Mouse (Mus musculus): ENCODE measurements around the gene Ankrd26. TPM values are rescaled to one million over a fixed set of nuclear protein-coding genes. Genes with fewer than 3 reads are reported as not detected.

Gene Ankrd26
- polyA plus RNA-seq, 1 experiment = 1.9 TPM

GRCm38 (mm10) chr6:118520668-118521067, 41.4 kb downstream of the Ankrd26 start:
- no peak for TF ChIP-seq GATA1 (IDR thresholded peaks at IDR 0.05; ENCODE audit: low read length)

GRCm38 (mm10) chr6:118513335-118514012, 48.6 kb downstream of the Ankrd26 start:
- TF ChIP-seq GATA1 (IDR thresholded peaks at IDR 0.05; ENCODE audit: low read length) = no peak

GRCm38 (mm10) chr6:118499010-118499409, 63.0 kb downstream of the Ankrd26 start:
- TF ChIP-seq GATA1 (IDR thresholded peaks at IDR 0.05; ENCODE audit: low read length) = no peak

- TF ChIP-seq GATA1 (IDR thresholded peaks at IDR 0.05; ENCODE audit: low read length) = no peak
Observed at GRCm38 (mm10) chr6:118482125-118482524, 79.9 kb downstream of the Ankrd26 start.

- no peak for TF ChIP-seq GATA1 (IDR thresholded peaks at IDR 0.05; ENCODE audit: low read length)
Observed at GRCm38 (mm10) chr6:118478957-118479708, 82.9 kb downstream of the Ankrd26 start, which contains the start of gene Zfp9. Zfp9 (minus strand) TSS chr6:118479320.

- no peak for TF ChIP-seq GATA1 (IDR thresholded peaks at IDR 0.05; ENCODE audit: low read length)
Observed at GRCm38 (mm10) chr6:118477875-118478785, 83.9 kb downstream of the Ankrd26 start.

- TF ChIP-seq GATA1 (IDR thresholded peaks at IDR 0.05; ENCODE audit: low read length) = no peak
Observed at GRCm38 (mm10) chr6:118462069-118462705, 99.8 kb downstream of the Ankrd26 start.

- no peak for TF ChIP-seq GATA1 (IDR thresholded peaks at IDR 0.05; ENCODE audit: low read length)
Observed at GRCm38 (mm10) chr6:118457726-118458125, 104.3 kb downstream of the Ankrd26 start.

- no peak for TF ChIP-seq GATA1 (IDR thresholded peaks at IDR 0.05; ENCODE audit: low read length)
Observed at GRCm38 (mm10) chr6:118455042-118455631, 106.9 kb downstream of the Ankrd26 start, which contains the start of gene Zfp248. Zfp248 (minus strand) TSS chr6:118455528.

GRCm38 (mm10) chr6:118454452-118454851, 107.6 kb downstream of the Ankrd26 start:
- TF ChIP-seq GATA1 (IDR thresholded peaks at IDR 0.05; ENCODE audit: low read length) = no peak

Other genes with a start within 250 kb of the Ankrd26 start
- gene Bms1, start 142.8 kb downstream of the Ankrd26 start, polyA plus RNA-seq (2012) = 94.0 and 117 TPM in 2 replicates
- 0.55 and 0.56 TPM in 2 replicates for gene Zfp248, start 106.7 kb downstream of the Ankrd26 start, polyA plus RNA-seq (2012)
- gene Zfp9, start 82.9 kb downstream of the Ankrd26 start, polyA plus RNA-seq (2012) = 0.02 TPM in 2 replicates